Mouse (Mus musculus): ENCODE data around the gene CK137956. TPM values are rescaled to one million over a fixed set of nuclear protein-coding genes. Genes with fewer than 3 reads are reported as not detected.

CK137956 gene
- polyA plus RNA-seq, 1 experiment from 2014 or later, result 1.1 TPM

DNA sequence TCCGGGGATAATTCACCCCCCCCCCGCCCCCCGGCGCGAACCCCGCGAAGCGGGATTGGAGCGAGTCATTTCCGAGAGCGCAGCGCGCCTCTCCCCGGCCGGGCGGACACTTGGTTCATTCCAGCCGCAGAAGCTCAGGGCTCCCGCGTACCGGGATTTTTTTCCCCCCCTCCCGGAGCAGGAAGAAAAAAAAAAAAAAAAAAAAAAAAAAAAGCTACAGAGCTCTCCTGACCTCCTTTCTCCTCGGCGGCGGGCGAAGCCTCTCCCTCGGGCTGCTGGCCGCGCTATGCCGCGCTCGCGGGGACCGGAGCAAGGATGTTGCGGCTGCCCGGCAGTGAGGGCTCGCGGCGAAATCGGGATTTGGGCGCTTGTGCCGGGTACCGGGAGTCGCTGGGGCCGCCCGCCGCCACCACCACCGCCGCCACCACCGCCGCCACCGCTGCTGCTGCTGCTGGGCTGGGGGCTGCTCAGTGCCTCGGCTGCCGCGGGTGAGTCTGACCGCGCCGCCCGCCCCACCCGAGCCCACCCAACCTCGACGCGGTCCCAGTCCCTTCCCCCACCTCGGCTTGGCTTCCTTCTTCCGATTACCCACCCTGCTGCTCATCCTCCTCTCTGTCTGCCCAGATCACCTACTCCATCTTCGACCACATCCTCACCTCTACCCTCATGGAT lies 17.2 kb upstream of the CK137956 start, which contains the start of gene Csmd2:
Gene Csmd2 (plus strand): TSS at position 74 of the 672 bp plus-strand sequence.
- DNase-seq, result peak; percentile 90
- Histone ChIP-seq H3K36me3 (ENCODE audit: control insufficient read depth, insufficient read depth, low read length) (no peaks in the 10 kb centered on the region), H3K9me3 (ENCODE audit: control insufficient read depth, low read length) (no peaks in the 10 kb centered on the region), H3K4me1 (ENCODE audit: control insufficient read depth, insufficient read depth, low read length) (peaks cover 33% of the 10 kb centered on the region), H3K4me3 (replicated peaks; ENCODE audit: low read depth, low read length) (peak within 1 kb of the TSS; percentile 67), H3K27me3 (ENCODE audit: control insufficient read depth, insufficient read depth, low read length) (no peaks in the 10 kb centered on the region; the same call in 1 of the 2 replicates), H3K9ac (replicated peaks; ENCODE audit: low read length) (peak within 1 kb of the TSS; percentile 87), H3K27ac (replicated peaks; ENCODE audit: low read depth, low read length) (peak within 1 kb of the TSS; percentile 88), H3K4me2 (ENCODE audit: low read length) (peak within 1 kb of the TSS; percentile 75)
- peak; percentile 29 for ATAC-seq (ENCODE audit: low FRiP score, low TSS enrichment)
- WGBS, result under 1% methylated on average over 51 of the region's 65 CpGs

GRCm38 (mm10) chr4:127987270-127987669 lies 16.5 kb upstream of the CK137956 start:
- DNase-seq (peak; percentile 56), ATAC-seq (ENCODE audit: low FRiP score, low TSS enrichment) (no peak)
- Histone ChIP-seq H3K9me3 (ENCODE audit: control insufficient read depth, low read length) (no peaks in the 10 kb centered on the region), H3K36me3 (ENCODE audit: control insufficient read depth, insufficient read depth, low read length) (no peaks in the 10 kb centered on the region), H3K4me3 (replicated peaks; ENCODE audit: low read depth, low read length) (peak overlapping the region; percentile 67), H3K9ac (replicated peaks; ENCODE audit: low read length) (peak overlapping the region; percentile 87; the same call in 1 of the 2 replicates), H3K27me3 (ENCODE audit: control insufficient read depth, insufficient read depth, low read length) (no peaks in the 10 kb centered on the region; the same call in 1 of the 2 replicates), H3K4me2 (ENCODE audit: low read length) (peak overlapping the region; percentile 75), H3K27ac (replicated peaks; ENCODE audit: low read depth, low read length) (peak overlapping the region; percentile 88), H3K4me1 (ENCODE audit: control insufficient read depth, insufficient read depth, low read length) (peaks cover 33% of the 10 kb centered on the region)
- 4% methylated on average over 10 of the region's 10 CpGs for WGBS

- peak overlapping the region; percentile 67 for H3K4me3 ChIP-seq (replicated peaks; ENCODE audit: low read depth, low read length)
- 1% methylated on average over 25 of the region's 25 CpGs for WGBS
Measured at GRCm38 (mm10) chr4:127986491-127987075, 15.8 kb upstream of the CK137956 start.

DNA sequence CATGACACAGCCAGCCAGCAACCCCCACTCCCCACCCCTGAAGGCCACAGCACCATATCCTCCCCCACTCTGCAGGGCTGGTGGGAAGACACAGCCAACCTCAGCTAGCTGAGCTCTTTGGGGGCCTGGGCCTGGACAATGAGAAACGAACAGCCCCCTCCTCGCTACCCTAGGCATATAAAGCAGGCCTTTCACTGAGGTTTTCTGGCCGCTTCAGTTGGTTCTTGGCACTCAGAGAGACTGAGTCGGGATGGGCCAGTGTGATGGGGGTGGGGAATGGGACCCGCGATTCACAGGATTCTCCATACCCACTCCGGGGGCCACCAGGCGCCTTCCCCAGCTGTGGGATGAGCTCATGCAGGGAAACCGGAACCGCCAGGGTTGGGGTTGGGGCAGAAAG lies 15.1 kb upstream of the CK137956 start:
- Histone ChIP-seq H3K27ac (replicated peaks; ENCODE audit: low read depth, low read length) (peak overlapping the region; percentile 70; the same call in 1 of the 2 replicates), H3K4me3 (replicated peaks; ENCODE audit: low read depth, low read length) (peak overlapping the region; percentile 67), H3K4me1 (ENCODE audit: control insufficient read depth, insufficient read depth, low read length) (peaks cover 33% of the 10 kb centered on the region), H3K9me3 (ENCODE audit: control insufficient read depth, low read length) (no peaks in the 10 kb centered on the region), H3K9ac (replicated peaks; ENCODE audit: low read length) (0 out of 2 replicates have a peak overlapping the region, but pooled peaks have one; percentile 40), H3K4me2 (ENCODE audit: low read length) (peak overlapping the region; percentile 75), H3K27me3 (ENCODE audit: control insufficient read depth, insufficient read depth, low read length) (no peaks in the 10 kb centered on the region; the same call in 1 of the 2 replicates), H3K36me3 (ENCODE audit: control insufficient read depth, insufficient read depth, low read length) (no peaks in the 10 kb centered on the region)
- DNase-seq (peak; percentile 64), ATAC-seq (ENCODE audit: low FRiP score, low TSS enrichment) (peak; percentile 32; the same call in 1 of the 2 replicates)
- WGBS, result 10% methylated on average over 10 of the region's 10 CpGs

More at GRCm38 (mm10) chr4:127986491-127987075, 15.8 kb upstream of the CK137956 start:
- Histone ChIP-seq H3K9ac (replicated peaks; ENCODE audit: low read length) (peak overlapping the region; percentile 40), H3K4me2 (ENCODE audit: low read length) (peak overlapping the region; percentile 75), H3K9me3 (ENCODE audit: control insufficient read depth, low read length) (no peaks in the 10 kb centered on the region), H3K27ac (replicated peaks; ENCODE audit: low read depth, low read length) (peak overlapping the region; percentile 70), H3K4me1 (ENCODE audit: control insufficient read depth, insufficient read depth, low read length) (peaks cover 33% of the 10 kb centered on the region), H3K27me3 (ENCODE audit: control insufficient read depth, insufficient read depth, low read length) (no peaks in the 10 kb centered on the region; the same call in 1 of the 2 replicates), H3K36me3 (ENCODE audit: control insufficient read depth, insufficient read depth, low read length) (no peaks in the 10 kb centered on the region)
- DNase-seq, result peak; percentile 75
- peak; percentile 21; the same call in 1 of the 2 replicates for ATAC-seq (ENCODE audit: low FRiP score, low TSS enrichment)

- Histone ChIP-seq H3K9me3 (ENCODE audit: control insufficient read depth, low read length) (no peaks in the 10 kb centered on the region), H3K36me3 (ENCODE audit: control insufficient read depth, insufficient read depth, low read length) (no peaks in the 10 kb centered on the region), H3K27ac (replicated peaks; ENCODE audit: low read depth, low read length) (no peak overlapping the region), H3K4me2 (ENCODE audit: low read length) (no peak overlapping the region), H3K27me3 (ENCODE audit: control insufficient read depth, insufficient read depth, low read length) (no peaks in the 10 kb centered on the region; the same call in 1 of the 2 replicates), H3K9ac (replicated peaks; ENCODE audit: low read length) (no peak overlapping the region), H3K4me1 (ENCODE audit: control insufficient read depth, insufficient read depth, low read length) (peaks cover 23% of the 10 kb centered on the region), H3K4me3 (replicated peaks; ENCODE audit: low read depth, low read length) (no peak overlapping the region)
- ATAC-seq (ENCODE audit: low FRiP score, low TSS enrichment), result no peak
- DNase-seq, result no peak
- 86% methylated on average over 2 of the region's 2 CpGs for WGBS
Measured at GRCm38 (mm10) chr4:127984426-127984825, 13.7 kb upstream of the CK137956 start.

DNA sequence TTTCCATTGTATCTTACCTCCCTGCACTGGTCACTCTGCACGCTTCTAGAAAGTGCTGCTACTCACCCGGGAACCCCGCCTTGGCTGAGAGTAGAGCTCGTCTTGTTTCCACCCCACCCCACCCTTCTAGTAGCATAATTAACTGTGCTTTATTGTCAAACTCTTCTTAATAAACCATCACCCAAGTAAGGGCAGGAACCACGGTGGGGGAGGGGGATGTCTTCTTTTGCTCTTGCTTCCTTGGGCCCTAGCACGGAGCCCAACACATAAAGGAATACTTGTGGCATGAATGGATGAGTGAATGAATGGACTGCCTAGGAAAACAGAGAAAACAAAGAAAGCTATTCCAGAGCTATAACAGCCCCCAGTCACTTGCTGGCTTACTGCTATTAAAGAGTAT lies 10.4 kb upstream of the CK137956 start:
- DNase-seq, result no peak

DNA sequence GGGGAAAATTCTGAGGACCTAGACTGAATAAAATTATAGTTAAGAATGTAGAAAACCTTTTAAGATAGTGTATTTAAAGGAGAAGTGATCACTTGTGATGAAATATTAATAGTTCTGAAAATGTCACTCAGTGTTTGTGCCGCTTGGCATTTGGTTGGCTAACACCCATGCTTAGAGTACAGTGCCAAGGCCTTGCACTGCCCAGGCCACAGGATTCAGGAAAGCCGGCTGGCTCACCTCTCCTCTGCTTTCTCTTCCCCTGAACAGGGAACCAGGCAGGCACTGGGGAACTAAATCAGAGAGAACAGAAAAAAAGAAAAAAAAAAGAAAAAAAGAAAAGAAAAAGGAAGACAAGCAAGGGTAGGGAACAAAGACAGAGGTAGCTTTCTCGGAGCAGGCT lies 2.2 kb upstream of the CK137956 start:
- Histone ChIP-seq H3K27me3 (ENCODE audit: control insufficient read depth, insufficient read depth, low read length) (peaks cover 8% of the 10 kb centered on the region; the same call in 1 of the 2 replicates), H3K9me3 (ENCODE audit: control insufficient read depth, low read length) (no peaks in the 10 kb centered on the region), H3K4me3 (replicated peaks; ENCODE audit: low read depth, low read length) (no peak overlapping the region), H3K36me3 (ENCODE audit: control insufficient read depth, insufficient read depth, low read length) (no peaks in the 10 kb centered on the region), H3K27ac (replicated peaks; ENCODE audit: low read depth, low read length) (no peak overlapping the region), H3K9ac (replicated peaks; ENCODE audit: low read length) (no peak overlapping the region), H3K4me1 (ENCODE audit: control insufficient read depth, insufficient read depth, low read length) (no peaks in the 10 kb centered on the region), H3K4me2 (ENCODE audit: low read length) (no peak overlapping the region)
- no peak for ATAC-seq (ENCODE audit: low FRiP score, low TSS enrichment)
- 75% methylated on average over 3 of the region's 3 CpGs for WGBS
- DNase-seq, result no peak

More for the DNA sequence above, 10.4 kb upstream of the CK137956 start:
- H3K9ac ChIP-seq (replicated peaks; ENCODE audit: low read length), result no peak overlapping the region
- WGBS, result 43% methylated on average over 6 of the region's 6 CpGs
- no peak overlapping the region for H3K27ac ChIP-seq (replicated peaks; ENCODE audit: low read depth, low read length)
- no peak for ATAC-seq (ENCODE audit: low FRiP score, low TSS enrichment)
- H3K4me1 ChIP-seq (ENCODE audit: control insufficient read depth, insufficient read depth, low read length), result peaks cover 5% of the 10 kb centered on the region; the same call in 1 of the 2 replicates
- H3K36me3 ChIP-seq (ENCODE audit: control insufficient read depth, insufficient read depth, low read length), result no peaks in the 10 kb centered on the region
- H3K4me3 ChIP-seq (replicated peaks; ENCODE audit: low read depth, low read length), result no peak overlapping the region
- no peaks in the 10 kb centered on the region; the same call in 1 of the 2 replicates for H3K27me3 ChIP-seq (ENCODE audit: control insufficient read depth, insufficient read depth, low read length)
- no peak overlapping the region for H3K4me2 ChIP-seq (ENCODE audit: low read length)
- no peaks in the 10 kb centered on the region for H3K9me3 ChIP-seq (ENCODE audit: control insufficient read depth, low read length)

DNA sequence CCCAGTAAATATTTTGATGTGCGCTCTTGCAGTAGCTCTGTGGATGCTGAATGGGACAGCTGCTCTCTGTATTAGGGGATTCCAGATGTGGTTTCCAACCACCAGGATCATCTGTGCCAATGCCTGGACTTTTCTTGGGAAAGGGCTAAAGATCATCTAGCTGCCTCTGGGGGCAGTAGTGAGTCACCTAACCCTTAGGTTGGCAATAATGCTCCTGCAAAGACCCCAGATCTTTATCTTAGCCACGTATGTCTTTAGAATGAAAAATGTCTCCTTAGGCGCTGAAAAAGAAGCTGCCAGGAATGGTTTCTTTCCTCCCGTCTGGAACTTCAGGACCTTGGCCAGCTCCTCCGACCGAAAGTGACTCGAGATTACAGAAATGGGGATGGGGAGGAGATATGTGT lies 731 bp downstream of the CK137956 start:
- no peak for ATAC-seq (ENCODE audit: low FRiP score, low TSS enrichment)
- no peaks in the 10 kb centered on the region for H3K36me3 ChIP-seq (ENCODE audit: control insufficient read depth, insufficient read depth, low read length)
- WGBS, result 7% methylated on average over 7 of the region's 7 CpGs
- peaks cover 8% of the 10 kb centered on the region; the same call in 1 of the 2 replicates for H3K27me3 ChIP-seq (ENCODE audit: control insufficient read depth, insufficient read depth, low read length)
- no peak overlapping the region for H3K4me2 ChIP-seq (ENCODE audit: low read length)
- no peaks in the 10 kb centered on the region for H3K9me3 ChIP-seq (ENCODE audit: control insufficient read depth, low read length)
- peak; percentile 73 for DNase-seq
- no peak overlapping the region for H3K9ac ChIP-seq (replicated peaks; ENCODE audit: low read length)
- H3K27ac ChIP-seq (replicated peaks; ENCODE audit: low read depth, low read length), result no peak overlapping the region
- no peak overlapping the region for H3K4me3 ChIP-seq (replicated peaks; ENCODE audit: low read depth, low read length)
- H3K4me1 ChIP-seq (ENCODE audit: control insufficient read depth, insufficient read depth, low read length), result no peaks in the 10 kb centered on the region
